ENCODE assay signal across 21 mouse cellular contexts in genomic region chr11:83994481-83994880, GRCm38 (mm10).
"Had no signal": no experiment of that assay in that cellular context is flagged by ENCODE, and none has a peak within 500 bp of the region (broad histone marks: within the 10 kb centered on the region; RNA-seq: fewer than 3 reads in every experiment).

No protein-coding gene starts in this region.

- H3K4me1 ChIP-seq: intestine, embryonic 15.5 days; kidney, embryonic 15.5 days; limb, embryonic 10.5 days; limb, embryonic 13.5 days; liver, embryonic 13.5 days; lung, embryonic 15.5 days; midbrain, embryonic 12.5 days; midbrain, embryonic 15.5 days; neural tube, embryonic 12.5 days; neural tube, embryonic 15.5 days had no signal

- H3K4me2 ChIP-seq: intestine, embryonic 15.5 days; kidney, embryonic 15.5 days; limb, embryonic 13.5 days; liver, embryonic 13.5 days; lung, embryonic 15.5 days; midbrain, embryonic 12.5 days; midbrain, embryonic 15.5 days; neural tube, embryonic 12.5 days; neural tube, embryonic 15.5 days had no signal

- H3K9ac ChIP-seq: intestine, embryonic 15.5 days; kidney, embryonic 15.5 days; limb, embryonic 13.5 days; liver, embryonic 13.5 days; lung, embryonic 15.5 days; midbrain, embryonic 12.5 days; midbrain, embryonic 15.5 days; neural tube, embryonic 12.5 days; neural tube, embryonic 15.5 days had no signal

- DNase-seq: kidney, adult 11 months; kidney, adult 8-10 months; kidney, postnatal 10 days; liver, embryonic 13.5 days; lung, adult 18-20 months; right cerebral cortex, adult 18-20 months; right cerebral cortex, postnatal 14 days; right cerebral cortex, postnatal 4 days; thymus, adult 2 months; thymus, postnatal 25 days had no signal

- ATAC-seq: intestine, embryonic 15.5 days; midbrain, embryonic 15.5 days had no signal

- H3K27ac ChIP-seq: intestine, embryonic 15.5 days; kidney, embryonic 15.5 days; limb, embryonic 10.5 days; limb, embryonic 13.5 days; liver, embryonic 13.5 days; lung, embryonic 15.5 days; macrophage; midbrain, embryonic 12.5 days; midbrain, embryonic 15.5 days; neural tube, embryonic 12.5 days; neural tube, embryonic 15.5 days; stomach, postnatal 0 days had no signal

- H3K9me3 ChIP-seq: intestine, embryonic 15.5 days; kidney, embryonic 15.5 days; limb, embryonic 10.5 days; limb, embryonic 13.5 days; liver, embryonic 13.5 days; lung, embryonic 15.5 days; midbrain, embryonic 12.5 days; midbrain, embryonic 15.5 days; neural tube, embryonic 12.5 days; neural tube, embryonic 15.5 days had no signal

- H3K4me3 ChIP-seq: intestine, embryonic 15.5 days; kidney, embryonic 15.5 days; limb, embryonic 10.5 days; limb, embryonic 13.5 days; liver, embryonic 13.5 days; lung, embryonic 15.5 days; midbrain, embryonic 12.5 days; midbrain, embryonic 15.5 days; neural tube, embryonic 12.5 days; neural tube, embryonic 15.5 days had no signal

- H3K27me3 ChIP-seq: intestine, embryonic 15.5 days; kidney, embryonic 15.5 days; limb, embryonic 13.5 days; liver, embryonic 13.5 days; lung, embryonic 15.5 days; midbrain, embryonic 12.5 days; midbrain, embryonic 15.5 days; neural tube, embryonic 12.5 days; neural tube, embryonic 15.5 days had no signal
